Mouse (Mus musculus) kidney, adult 18-20 months (tissue): Measurements from ENCODE around the gene Rit1.
"Not testable (repeated sequence)": the region's sequence is repeated elsewhere in the genome, so short reads cannot be mapped to it uniquely, and the experiment has no call there.

Source experiments
- DNase-seq: peaks from one replicate; pipeline ENCODE4 v3.0.0; 2021

The Rit1 gene

DNA sequence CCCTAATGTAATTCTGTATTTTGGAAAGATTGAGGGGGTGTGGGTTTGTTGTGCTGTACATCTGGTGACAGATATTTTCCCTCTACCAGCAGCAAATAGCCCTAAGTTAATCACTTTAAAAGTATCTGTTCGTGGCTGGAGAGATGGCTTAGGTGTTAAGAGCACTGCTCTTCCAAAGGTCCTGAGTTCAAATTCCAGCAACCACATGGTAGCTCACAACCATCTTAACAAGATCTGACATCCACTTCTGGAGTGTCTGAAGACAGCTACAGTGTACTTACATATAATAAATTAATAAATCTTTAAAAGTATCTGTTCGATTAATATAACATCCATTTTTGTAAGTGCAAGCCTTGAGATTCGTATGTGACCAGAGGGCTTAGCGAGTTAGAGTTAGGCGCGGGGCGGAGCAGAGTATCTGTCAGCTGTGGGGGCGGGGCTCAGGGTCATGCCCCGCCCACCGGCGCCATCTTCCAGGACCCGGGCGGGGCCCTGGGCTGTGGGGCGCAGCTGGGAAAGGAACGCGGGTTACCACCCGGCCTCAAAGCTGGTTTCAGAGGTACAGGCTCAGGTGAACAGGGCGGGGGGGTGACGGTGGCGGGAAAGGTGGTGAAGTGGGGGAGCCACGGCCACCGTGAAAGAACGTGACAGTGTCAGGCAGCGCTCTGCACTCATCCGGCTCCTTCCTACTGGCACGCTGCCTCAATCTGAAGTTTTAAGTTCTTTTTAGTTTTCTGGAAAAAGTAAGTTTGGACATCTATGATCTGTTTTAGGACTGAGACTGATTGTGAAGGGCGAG, at the start of gene Rit1:
Gene Rit1 (plus strand): TSS at position 440 of the 799 bp plus-strand sequence.
- DNase-seq = peak; percentile 86

DNA sequence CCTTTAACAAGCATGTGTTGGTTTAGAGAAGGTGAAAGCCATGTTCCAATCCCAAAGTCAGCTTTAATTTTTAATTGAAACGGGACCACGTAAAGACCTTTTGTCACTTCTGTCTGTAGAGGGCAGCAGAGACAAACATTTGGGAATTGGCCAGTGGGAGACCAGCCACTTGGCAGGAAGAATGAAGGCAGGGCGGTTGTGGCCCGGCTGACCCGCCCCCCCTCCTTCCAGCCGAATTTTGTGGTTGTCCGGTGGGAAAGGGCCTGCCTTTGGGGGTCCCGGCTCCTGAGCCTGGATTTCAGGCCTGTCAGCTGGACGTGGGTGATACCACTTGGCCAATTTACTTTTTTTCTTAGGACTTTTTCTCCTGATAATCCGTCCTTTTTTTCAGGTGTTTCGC, 39.2 kb upstream of the Rit1 start:
- DNase-seq = peak; percentile 67

DNA sequence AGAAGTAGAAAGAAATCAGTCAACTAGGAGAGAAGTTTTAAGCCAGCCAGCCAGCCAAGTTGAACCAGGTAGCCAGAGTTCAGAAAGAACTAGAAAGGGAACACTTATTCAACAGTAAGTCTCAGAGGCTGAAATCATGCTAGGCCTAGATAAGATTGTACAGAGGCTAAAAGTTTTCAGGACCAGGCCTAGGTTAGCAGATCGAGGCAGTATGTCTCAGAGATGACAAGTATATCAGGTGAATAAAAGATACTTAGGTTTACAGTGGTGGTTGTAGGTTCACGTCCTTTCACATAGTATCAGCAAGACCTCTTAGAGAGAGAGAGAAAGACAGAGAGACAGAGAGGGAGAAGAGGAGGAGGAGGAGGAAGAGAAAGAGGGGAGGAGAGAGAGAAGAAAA, 32.8 kb upstream of the Rit1 start:
- no peak for DNase-seq

DNA sequence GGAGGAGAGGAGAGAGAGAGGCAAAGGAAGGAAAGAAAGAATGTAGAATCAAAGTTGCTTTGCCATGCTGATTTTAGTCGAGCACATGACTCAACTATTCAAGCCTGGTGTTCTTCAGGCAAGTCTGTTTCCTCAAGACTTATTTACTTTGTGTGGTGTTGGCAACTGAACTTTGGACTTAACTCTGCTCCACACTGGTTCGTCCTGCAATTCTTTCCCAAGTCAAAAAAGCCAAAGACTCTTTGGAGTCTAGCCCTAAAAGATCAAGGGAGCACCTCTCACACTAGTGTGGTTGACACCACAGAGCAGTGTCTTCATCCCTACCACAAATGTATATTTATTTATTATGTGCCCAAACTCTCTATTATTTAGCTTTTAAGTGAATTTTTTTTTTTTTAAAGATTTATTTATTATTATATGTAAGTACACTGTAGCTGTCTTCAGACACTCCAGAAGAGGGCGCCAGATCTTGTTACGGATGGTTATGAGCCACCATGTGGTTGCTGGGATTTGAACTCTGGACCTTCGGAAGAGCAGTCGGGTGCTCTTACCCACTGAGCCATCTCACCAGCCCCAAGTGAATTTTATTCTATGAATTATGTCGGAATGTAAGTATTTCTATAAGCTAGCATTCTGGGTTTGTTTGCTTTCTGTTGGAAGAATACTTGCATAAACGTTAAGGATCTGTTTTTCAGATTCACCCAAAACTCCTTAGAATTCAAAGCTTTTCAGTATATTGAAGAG, 32.2 kb upstream of the Rit1 start:
- no peak for DNase-seq

DNA sequence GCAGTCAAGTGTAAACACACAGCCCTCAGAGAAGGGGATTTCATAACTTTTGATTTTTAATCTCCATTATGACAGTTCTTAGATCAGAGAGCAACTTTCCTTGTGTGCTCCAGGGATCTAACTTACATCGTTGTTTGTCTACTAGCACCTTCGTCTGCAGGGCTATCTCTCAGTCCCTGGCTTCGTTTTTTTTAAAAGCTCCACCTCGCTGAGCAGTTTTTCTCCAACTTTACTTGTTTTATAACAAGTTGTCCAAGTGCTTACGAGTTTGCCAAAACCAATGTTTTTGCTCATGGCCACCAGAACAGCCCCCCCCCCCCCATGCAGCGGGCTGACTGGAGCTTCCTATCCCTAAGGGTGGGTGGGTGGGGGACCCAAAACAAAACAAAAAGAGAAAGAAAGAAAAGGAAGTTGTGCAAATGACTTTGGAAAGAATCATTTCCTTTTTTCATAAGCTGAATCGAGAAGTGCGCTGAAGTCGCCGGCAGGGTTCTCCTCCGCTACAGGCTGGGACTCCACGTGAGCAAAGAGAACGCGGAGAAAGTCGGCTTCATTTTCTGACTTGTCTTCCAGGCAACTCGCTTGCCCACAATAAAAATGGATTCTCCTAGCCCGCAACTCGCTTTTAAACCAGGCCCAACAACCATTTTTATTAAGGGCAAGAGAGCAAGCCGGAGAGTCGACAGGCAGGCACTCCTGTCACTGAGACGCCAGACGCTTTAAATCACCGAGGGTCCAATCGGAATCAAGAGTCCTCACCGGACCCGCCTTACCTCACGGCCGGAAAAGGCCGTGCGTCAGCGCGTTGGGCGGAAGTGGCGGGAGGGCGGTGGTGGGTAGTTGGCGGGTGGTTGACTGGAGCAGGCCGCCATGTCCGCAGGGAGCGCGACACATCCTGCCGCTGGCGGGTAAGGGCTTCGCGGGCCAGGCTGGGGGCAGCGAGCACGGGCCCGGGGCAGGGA, 31.4 kb upstream of the Rit1 start, which contains the start of gene Khdc4:
Gene Khdc4 (plus strand): TSS at position 824 of the 962 bp plus-strand sequence.
- DNase-seq = peak; percentile 97

DNA sequence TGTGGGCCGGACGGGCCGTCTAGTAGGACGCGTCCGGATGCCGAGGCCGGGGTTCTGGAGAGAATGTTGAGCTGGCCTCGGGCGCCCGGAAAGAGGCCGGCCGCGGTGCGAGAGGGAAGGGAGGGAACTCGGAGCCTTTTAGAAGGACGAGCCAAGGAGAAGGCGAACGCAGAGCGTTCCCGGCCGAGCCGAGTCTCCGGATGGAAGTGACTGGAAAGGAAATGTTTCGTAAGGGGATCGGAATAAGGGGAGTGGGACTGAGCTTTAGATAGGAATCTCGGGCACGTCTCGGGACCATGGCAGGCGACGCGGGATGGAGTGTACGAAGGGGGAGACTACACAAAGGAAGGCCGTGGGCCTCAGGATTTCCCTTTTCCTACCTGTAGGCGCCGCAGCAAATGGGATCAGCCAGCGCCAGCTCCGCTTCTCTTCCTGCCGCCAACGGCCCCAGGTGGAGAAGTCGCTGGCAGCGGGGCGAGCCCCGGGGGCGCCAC, 30.6 kb upstream of the Rit1 start:
- DNase-seq = no peak

DNA sequence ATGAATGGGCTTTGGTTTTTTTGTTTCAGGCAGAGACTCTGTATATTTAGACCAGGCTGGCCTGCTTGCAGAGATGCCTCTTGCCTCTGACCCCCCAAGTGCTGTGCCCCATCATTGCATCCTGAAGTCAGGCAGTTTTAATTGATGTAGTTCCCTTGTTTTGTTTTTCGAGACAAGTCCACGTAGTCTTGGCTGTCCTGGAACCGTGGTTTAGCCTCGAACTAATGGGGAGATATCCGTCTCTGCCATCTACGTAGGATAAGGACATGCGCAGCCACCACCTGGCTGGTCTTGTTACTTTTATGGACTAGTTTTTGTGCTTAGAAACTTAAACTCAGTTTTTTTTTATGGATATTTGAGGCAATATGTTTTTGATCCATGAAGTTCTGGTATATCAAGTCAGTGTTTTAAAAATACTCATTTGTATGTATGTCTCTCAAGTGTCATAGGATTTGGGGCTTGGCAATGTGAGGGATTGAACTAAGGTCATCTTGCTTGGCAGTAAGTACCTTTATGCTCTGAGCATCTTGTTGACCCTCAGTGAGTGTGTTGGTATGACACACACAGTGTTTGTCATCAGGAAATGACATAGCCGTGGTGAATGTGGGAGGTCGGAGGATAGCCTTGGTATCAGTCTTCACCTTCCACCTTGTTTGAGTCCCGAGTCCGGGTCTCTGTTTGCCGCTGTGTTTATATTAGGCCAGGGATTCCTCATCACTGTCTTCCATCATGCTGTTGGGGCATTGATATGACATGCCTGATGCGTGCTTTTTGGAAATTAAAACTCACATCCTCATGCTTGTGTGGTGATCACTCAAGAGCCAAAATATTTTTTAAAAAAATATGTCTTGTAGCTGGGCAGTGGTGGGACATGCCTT, 29.7 kb upstream of the Rit1 start:
- DNase-seq = no peak

DNA sequence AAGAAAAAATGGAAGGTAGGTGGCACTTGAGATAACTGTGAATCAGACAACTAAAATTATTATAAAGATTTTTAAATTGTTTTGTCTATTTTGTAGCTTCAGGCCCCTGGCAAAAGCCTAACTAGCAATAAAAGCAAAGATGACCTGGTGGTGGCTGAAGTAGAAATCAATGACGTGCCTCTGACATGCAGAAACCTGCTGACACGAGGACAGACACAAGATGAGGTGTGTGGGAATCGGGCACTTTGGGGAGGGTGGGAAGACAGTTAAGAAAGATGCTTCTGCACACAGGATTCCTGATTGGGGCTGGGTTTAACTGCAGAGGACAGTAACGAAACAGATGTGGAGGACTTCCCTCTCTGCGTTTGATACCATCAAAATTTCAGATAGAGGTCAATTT, 27.6 kb upstream of the Rit1 start:
- no peak for DNase-seq

DNA sequence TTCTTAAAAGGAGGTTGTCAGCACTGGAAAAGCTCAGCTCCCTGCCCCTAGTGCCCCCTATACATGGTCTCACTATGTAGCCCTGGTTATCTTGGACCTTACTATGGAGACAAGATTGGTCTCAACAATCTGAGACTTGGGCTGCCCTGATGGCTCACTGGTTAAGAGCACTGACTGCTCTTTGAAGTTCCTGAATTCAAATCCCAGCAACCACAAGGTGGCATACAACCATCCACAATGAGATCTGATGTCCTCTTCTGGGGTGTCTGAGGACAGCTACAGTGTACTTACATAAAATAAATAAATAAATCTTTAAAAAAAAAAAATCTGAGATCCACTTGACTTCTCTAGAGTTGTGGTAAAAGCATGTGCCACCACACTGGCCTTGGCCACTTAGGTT, 21.1 kb upstream of the Rit1 start:
- DNase-seq = no peak

DNA sequence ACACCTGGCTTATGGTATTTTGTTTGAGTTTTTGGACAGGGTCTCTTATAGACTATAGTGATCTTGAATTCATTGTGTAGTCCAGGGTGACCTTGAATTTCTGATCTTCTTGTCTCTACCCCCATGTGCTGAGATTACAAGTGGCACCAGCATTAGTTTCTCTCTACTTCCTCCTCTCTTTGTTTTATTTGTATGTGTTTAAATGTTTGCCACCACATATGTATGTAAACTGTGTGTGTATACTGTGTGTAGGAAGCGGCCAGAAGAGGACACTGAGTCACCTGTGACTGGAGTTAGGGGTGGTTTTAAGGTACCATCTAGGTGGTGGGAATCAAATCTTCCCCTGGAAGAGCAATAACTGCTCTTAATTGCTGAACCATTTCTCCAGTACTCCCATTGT, 18.6 kb upstream of the Rit1 start:
- DNase-seq = no peak

DNA sequence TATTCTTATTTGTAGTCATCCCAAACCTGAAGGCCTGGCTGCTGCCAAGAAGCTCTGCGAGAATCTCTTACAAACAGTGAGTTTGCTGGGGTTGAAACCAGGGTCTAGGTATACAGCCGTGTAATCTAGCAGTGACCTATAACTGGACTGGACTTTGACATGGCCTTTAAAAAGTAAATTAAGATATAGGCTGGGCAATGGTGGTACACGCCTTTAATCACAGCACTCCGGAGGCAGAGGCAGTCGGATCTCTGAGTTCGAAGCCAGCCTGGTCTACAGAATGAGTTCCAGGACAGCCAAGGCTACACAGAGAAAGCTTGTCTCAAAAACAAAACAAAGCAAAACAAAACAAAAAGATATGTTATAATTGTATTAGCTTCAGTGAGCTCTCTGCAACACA, 17.8 kb upstream of the Rit1 start:
- DNase-seq = no peak

DNA sequence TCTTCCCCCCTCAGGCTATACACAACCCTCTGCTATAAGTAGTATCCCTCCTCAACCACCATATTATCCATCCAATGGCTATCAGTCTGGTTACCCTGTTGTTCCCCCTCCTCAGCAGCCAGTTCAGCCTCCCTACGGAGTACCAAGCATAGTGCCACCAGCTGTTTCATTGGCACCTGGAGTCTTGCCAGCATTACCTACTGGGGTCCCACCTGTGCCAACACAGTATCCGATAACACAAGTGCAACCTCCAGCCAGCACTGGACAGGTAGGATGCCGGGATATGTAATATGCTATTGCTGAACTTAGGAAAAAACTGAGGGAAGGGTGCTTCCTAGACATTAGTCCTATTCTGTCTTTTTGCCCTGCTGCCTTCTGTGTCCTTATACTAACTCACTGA, 16.4 kb upstream of the Rit1 start:
- no peak for DNase-seq

DNA sequence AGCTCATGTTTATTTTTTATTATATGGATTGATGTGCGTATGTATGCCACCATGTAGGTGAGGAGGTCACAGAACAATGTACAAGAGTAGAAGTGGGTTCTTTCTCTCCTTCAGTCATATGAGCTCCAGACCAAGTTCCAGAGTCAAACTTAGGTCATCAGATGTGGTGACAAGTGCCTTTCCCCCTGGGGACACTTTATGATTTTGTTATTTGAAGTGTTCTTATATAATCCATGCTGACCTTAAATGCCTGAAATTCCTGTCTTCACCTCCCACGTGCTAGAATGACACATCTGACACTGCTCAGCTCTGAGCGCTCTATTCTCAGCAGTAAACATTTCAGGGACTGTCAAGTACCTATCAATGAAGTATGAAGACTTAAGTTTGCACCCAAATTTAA, 15.4 kb upstream of the Rit1 start:
- no peak for DNase-seq

DNA sequence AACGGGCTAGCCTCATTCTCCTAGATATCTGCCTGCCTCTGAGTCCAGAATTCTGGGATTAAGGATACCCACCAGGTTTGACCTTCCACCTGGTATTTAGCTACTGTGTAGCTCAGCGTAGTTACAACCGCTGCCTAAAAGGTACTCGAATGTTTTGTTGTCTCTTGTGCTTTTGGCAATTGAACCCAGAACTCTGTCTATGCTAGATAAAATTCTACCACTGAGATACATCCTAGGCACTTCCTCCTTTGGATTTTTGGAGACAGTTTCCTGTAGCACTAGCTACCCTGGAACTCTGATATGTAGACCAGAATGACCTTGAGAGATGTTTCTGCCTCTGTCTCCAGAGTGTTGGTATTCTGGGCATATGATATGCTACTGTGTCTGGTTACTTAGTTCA, 2.9 kb upstream of the Rit1 start:
- DNase-seq = no peak

DNA sequence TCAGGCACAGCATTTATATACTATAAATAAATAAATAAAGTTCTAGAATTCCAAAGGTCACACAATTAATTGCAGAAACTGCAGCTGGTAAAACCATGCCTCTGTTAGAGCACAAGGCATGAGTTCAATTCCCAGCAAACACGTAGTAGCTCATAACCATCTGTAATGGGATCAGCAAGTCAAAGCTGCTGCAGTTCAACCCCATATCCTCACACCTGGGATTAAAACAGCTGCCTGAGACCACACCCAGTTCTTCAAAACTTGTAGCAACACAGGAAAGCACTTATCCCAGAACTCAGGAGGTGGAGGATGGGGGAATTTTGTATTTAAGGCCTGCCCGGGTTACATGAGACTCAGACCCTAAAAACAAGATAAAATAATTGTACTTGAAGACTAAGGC, 1.9 kb upstream of the Rit1 start:
- no peak for DNase-seq

DNA sequence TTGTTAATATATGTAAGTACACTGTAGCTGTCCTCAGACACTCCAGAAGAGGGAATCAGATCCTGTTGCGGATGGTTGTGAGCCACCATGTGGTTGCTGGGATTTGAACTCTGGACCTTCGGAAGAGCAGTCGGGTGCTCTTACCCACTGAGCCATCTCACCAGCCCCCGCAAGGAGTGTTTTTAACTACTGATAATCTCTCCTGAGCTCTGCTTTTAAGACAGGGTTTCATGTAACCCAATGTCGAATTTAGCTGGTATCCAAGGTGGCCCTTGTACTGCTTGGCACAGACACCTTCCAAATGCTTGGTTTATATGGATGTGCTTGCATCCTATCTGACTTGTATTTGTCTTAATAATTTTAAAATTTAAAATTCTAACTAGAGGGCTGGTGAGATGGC, 922 bp upstream of the Rit1 start:
- not testable (repeated sequence) for DNase-seq

DNA sequence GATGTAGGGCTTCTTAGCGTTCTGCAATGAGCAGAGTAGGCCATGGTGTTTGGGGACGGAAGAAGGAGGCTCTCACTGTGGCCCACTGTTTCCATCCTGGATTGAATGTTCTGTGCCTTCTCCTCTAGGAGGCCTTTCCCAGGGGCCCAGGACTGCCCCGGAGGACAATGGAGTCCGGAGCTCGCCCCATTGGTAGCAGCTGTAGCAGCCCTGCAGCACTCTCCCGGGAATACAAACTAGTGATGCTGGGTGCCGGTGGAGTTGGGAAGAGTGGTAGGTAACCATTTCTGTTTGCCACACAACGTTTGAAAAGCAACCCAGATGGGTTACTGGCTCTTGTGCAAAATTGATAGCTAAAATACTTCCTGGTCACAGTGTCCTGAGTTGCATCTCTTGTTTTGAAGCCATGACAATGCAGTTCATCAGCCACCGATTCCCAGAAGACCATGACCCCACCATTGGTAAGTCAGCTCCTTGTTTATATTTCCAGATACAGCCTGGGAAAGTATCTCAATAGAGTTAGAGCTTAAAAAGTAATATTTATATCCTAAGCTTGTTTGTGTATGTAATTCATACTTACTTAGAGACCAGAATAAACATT, 660 bp downstream of the Rit1 start:
- no peak for DNase-seq

DNA sequence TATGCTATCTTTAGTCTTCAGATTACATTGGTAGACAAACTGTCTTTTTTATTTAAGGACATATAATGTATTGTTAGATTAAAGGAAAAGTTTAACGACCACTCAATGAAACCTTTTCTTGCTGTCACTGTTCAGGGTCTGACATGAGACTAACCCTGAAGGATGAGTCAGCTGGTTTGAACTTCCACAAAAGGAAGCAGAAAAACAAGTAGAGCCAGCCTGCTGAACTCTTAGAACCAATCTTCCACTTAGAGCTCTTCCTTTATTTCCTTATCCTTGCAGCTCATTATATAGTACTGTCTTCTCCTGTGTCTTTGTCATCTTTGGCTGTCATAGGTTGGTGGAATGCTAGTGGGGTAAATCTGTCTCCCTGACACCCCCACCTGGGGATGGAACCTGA, 1.2 kb downstream of the Rit1 start:
- DNase-seq = no peak

DNA sequence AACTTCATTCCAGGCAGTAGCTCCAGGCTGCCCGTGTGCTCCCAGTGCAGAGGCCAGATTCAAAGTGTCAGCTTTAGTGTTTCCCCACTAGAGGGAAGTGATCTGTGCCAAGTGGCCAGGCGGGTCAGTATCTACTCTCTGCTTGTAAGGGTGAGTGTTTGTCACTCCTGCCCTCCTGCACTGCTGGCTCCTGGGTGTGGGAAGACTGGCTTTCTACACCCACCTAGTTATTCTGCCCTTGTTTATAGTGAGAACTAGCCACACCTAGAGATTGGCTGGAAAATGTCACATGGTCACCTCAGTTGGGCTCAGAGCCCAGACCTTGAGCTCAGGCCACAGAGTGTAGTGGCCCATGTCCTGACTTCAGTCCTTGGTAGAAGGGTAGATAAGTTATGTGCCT, 2.5 kb downstream of the Rit1 start:
- DNase-seq = peak; percentile 77

DNA sequence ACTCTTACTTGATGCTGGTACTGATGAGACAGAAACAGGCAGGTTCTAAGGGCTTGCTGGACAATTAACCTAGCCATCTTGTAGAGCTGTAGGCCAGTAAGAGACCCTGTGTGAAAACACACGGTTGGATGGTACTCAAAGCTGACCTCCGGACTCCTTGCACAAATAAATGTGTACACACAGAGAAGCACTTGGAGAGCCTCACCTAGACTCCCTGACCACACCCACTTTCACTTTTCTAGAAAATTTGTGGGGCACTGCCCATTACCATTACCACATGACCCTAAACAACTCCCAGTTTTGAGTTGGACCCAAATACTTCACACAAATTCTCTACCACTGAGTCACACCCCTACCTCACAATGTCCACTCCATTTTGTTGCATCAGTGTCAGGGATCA, 19.9 kb downstream of the Rit1 start:
- no peak for DNase-seq

DNA sequence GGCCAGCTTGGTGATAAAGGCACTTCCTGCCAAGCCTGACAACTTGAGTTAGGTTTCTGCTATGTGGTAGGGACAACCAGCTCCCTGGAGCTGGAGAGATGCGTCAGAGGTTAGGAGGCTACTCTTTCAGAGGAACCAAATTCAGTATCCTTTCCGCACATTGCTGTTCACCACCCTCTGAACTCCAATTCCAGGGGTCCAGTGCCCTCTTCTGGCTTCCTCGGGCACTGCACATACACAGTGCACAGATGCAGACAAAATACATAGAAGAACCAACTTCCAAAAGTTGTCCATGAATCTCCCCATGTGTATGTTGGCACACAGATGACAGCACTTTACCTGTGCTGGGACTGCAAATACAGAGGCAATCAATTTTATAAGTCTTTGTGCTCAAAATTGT, 22.0 kb downstream of the Rit1 start:
- peak; percentile 85 for DNase-seq

DNA sequence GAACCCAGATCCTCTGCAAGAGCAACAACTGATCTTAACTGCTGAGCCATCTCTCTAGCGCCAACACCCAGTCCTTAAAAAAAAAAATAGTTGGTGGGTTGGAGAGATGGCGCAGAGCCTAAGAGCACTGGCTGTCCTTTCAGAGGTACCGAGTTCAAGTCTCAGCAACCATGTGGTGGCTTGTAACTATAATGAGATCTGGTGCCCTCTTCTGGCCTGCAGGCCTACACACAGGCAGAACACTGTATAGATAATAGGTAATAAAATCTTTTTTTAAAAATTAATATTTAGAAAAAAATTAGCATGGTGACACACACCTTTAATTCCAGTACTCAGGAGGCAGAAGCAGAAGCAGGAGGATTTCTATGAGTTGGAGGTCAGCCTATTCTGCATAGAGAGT, 23.5 kb downstream of the Rit1 start:
- DNase-seq = no peak
